ENCODE assay signal across 8 mouse cellular contexts in genomic region chr13:91223063-91223462, GRCm38 (mm10). TPM values are rescaled to one million over a fixed set of nuclear protein-coding genes. Genes with fewer than 3 reads are reported as not detected.
DNase-seq lines count a peak whose midpoint lies in the region; ATAC-seq and TF ChIP-seq lines count a peak whose summit lies in the region.

No protein-coding gene starts in this region.

- no peaks in the 10 kb centered on the region for H3K9me3 ChIP-seq in heart, embryonic 16.5 days (replicated peaks; ENCODE audit: control insufficient read depth, low read length)

- intact Hi-C loops in heart, postnatal 25 days (cut with DNase I) = loop anchor here (5.0 kb wide), 2 partner anchors 149 to 239 kb away; partner anchors contain the start of gene Ssbp2

- peak overlapping the region; percentile 95 for H3K4me3 ChIP-seq in bone marrow macrophage, adult 2 months (ENCODE audit: insufficient read depth, low read length)
- H3K4me3 ChIP-seq in heart, embryonic 16.5 days (ENCODE audit: low read length) = peak overlapping the region; percentile 86
- H3K4me3 ChIP-seq in macrophage (ENCODE audit: inconsistent target) = peak overlapping the region; percentile 47

- no peak for TF ChIP-seq POLR2A in bone marrow macrophage, adult 2 months (IDR thresholded peaks at IDR 0.05; ENCODE audit: borderline replicate concordance, low read depth, low read length)

- peaks cover 9% of the 10 kb centered on the region for H3K4me1 ChIP-seq in bone marrow macrophage, adult 2 months (ENCODE audit: control insufficient read depth, insufficient read depth, low read length)
- peaks cover 7% of the 10 kb centered on the region for H3K4me1 ChIP-seq in heart, embryonic 16.5 days (ENCODE audit: control insufficient read depth, insufficient read depth, low read length)

- 0 out of 2 replicates have a peak overlapping the region, but pooled peaks have one; percentile 17 for H3K27ac ChIP-seq in bone marrow macrophage, adult 2 months (ENCODE audit: insufficient read depth, low read depth, low read length)
- peak overlapping the region; percentile 97 for H3K27ac ChIP-seq in heart, embryonic 16.5 days (ENCODE audit: low read length)
- peak overlapping the region; percentile 47 for H3K27ac ChIP-seq in macrophage

- DNase-seq in heart, adult 11 months = peak; percentile 79
- DNase-seq in heart, postnatal 25 days (ENCODE audit: low spot score) = no peak
- no peak for DNase-seq in urinary bladder, adult 2 months (ENCODE audit: low spot score)
- no peak for DNase-seq in T-cell, adult 2 months (ENCODE audit: low spot score)
- no peak for DNase-seq in ovary, postnatal 36 days (ENCODE audit: low spot score)

- no peaks in the 10 kb centered on the region for H3K79me2 ChIP-seq in macrophage (ENCODE audit: inconsistent target)

- WGBS in heart, embryonic 16.5 days = 81% methylated on average over 1 of the region's 1 CpGs
- 86% methylated on average over 1 of the region's 1 CpGs for WGBS in macrophage (ENCODE audit: missing documents)

- H3K4me2 ChIP-seq in heart, embryonic 16.5 days (ENCODE audit: low read depth, low read length) = peak overlapping the region; percentile 72

- no peaks in the 10 kb centered on the region for H3K27me3 ChIP-seq in heart, embryonic 16.5 days (ENCODE audit: control insufficient read depth, insufficient read depth, low read length)

- no peak for ATAC-seq in heart, embryonic 16.5 days (replicated peaks; ENCODE audit: extremely low read depth, insufficient read depth, low FRiP score)

- peak overlapping the region; percentile 96 for H3K9ac ChIP-seq in heart, embryonic 16.5 days (ENCODE audit: low read length)

- H3K36me3 ChIP-seq in heart, embryonic 16.5 days (ENCODE audit: control insufficient read depth, insufficient read depth) = no peaks in the 10 kb centered on the region
- no peaks in the 10 kb centered on the region for H3K36me3 ChIP-seq in macrophage (ENCODE audit: inconsistent target)

- TF ChIP-seq CTCF in bone marrow macrophage, adult 2 months (IDR thresholded peaks at IDR 0.05; ENCODE audit: low read depth, low read length) = no peak

RNA-seq across cellular contexts. Expression of gene Atg10, which starts 0.7 kb away (rescaled TPM):
- 10 to 100 TPM; 24.1 to 25.1 TPM for total RNA-seq in heart, postnatal 25 days (2021)
- 14.0 and 16.6 TPM in 2 replicates for polyA plus RNA-seq in bone marrow macrophage, adult 2 months (2012; ENCODE audit: insufficient read depth, insufficient read length, missing spikeins)
- 29.9 and 31.3 TPM in 2 replicates for polyA plus RNA-seq in heart, embryonic 16.5 days (2015; fragmentation: Nextera tagmentation; extraction: Ambion mirVana)
- total RNA-seq in macrophage (2018; cell fraction: chromatin; rRNA removed) = 10 to 100 TPM in 6 of 26 experiments, 1 to 10 TPM in 20; 1.5 to 13.6 (median 8.7) TPM
- 10 to 100 TPM in 13 of 26 experiments, 1 to 10 TPM in 13; 6.9 to 14.1 (median 10.1) TPM for total RNA-seq in macrophage (2018; cell fraction: cytosol; rRNA removed)
- 10 to 100 TPM in 7 of 26 experiments, 1 to 10 TPM in 19; 4.8 to 17.0 (median 8.8) TPM for total RNA-seq in macrophage (2018; cell fraction: nucleus; rRNA removed)
- polyA plus RNA-seq in macrophage (2018) = 7.3 to 9.7 TPM (median 8.6 TPM) in 3 replicates
- 9.5 and 12.2 TPM in 2 replicates for polyA plus RNA-seq in urinary bladder, adult 2 months (2012; rRNA removed)

Comparison
In these comparisons a context has a peak if more than half of its experiments do, and no peak if none do; other contexts are left out.
1. H3K27ac ChIP-seq: peak in every context shown above with its lines; median percentile 97 in heart, embryonic 16.5 days; 47 in macrophage; 17 in bone marrow macrophage, adult 2 months.